Mouse (Mus musculus): Measurements from ENCODE around the gene Poc1b.

DNA sequence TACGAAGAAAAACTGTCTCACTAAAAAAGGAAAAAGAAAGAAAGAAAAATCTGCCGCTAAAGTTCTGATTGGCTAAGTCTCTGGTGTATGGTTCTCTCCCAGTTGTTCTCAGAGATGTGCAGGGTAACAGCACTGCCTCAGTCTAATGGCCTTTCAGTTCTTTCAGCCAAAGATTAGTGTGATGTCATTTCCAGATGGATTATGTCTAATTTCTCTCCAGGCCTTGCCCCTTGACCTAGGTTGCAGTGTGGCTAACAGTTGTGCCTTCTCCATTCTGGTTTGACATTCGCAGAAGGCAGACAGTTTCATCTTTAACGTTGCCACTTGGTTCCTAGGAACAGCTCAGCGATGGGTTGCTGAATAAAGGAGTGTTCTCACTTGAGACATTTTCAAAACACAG lies 94.1 kb downstream of the Poc1b start:
- TF ChIP-seq POLR2A (IDR thresholded peaks at IDR 0.05; ENCODE audit: insufficient read length, low read depth): no peak
- TF ChIP-seq USF1 (IDR thresholded peaks at IDR 0.05; ENCODE audit: low read depth): no peak
- TF ChIP-seq E2F4 (IDR thresholded peaks at IDR 0.05; ENCODE audit: insufficient read depth): no peak
- TF ChIP-seq TCF12 (IDR thresholded peaks at IDR 0.05; ENCODE audit: insufficient read depth, poor library complexity, severe bottlenecking): no peak
- no peak for TF ChIP-seq MYOD1 (IDR thresholded peaks at IDR 0.05; ENCODE audit: control insufficient read depth in 1 of 3, insufficient read length in 2 of 3, low read depth in 2 of 3)
- TF ChIP-seq MYOG (IDR thresholded peaks at IDR 0.05; ENCODE audit: control insufficient read depth in 1 of 3, insufficient read depth in 1 of 3, insufficient read length in 2 of 3, low read depth in 2 of 3): no peak
- no peak for TF ChIP-seq MAX (IDR thresholded peaks at IDR 0.05; ENCODE audit: low read depth)
- no peak for TF ChIP-seq POLR2AphosphoS2 (IDR thresholded peaks at IDR 0.05; ENCODE audit: insufficient read length, low read depth)
- no peak for TF ChIP-seq TCF3 (IDR thresholded peaks at IDR 0.05; ENCODE audit: insufficient read length, low read depth)
- no peak for TF ChIP-seq CEBPB (IDR thresholded peaks at IDR 0.05; ENCODE audit: insufficient read depth, poor library complexity, severe bottlenecking)
- TF ChIP-seq SRF (IDR thresholded peaks at IDR 0.05; ENCODE audit: control insufficient read depth, insufficient read length, low read depth): no peak

Data from myocyte (in vitro differentiated cells).